Mouse (Mus musculus) C2C12 (cell line): Measurements from ENCODE around the gene Lcn8. TPM values are rescaled to one million over a fixed set of nuclear protein-coding genes. Genes with fewer than 3 reads are reported as not detected.
A peak's percentile ranks its signal among the peaks of the same experiment; 100 is the strongest.

Experiments
- H3K27me3 ChIP-seq: one replicate; pipeline ENCODE4 v1.6.1; 2011; ENCODE audit not compliant: control insufficient read depth, insufficient read depth, insufficient read length
- H3K36me3 ChIP-seq: one replicate; pipeline ENCODE4 v1.6.1; 2011; ENCODE audit not compliant: control insufficient read depth, insufficient read depth
- H3K4me3 ChIP-seq: one replicate; pipeline ENCODE4 v1.5.1; 2011; ENCODE audit warnings: mild to moderate bottlenecking, control low read depth; ENCODE audit not compliant: poor library complexity, insufficient read depth, severe bottlenecking
- H3K79me2 ChIP-seq: one replicate; pipeline ENCODE4 v1.6.1; 2011; ENCODE audit not compliant: control insufficient read depth, insufficient read depth
- H3K79me3 ChIP-seq: one replicate; pipeline ENCODE4 v1.6.1; 2011; ENCODE audit warnings: low read depth, control low read depth
- H3ac ChIP-seq: one replicate; pipeline ENCODE3; 2011; ENCODE audit warnings: low read depth; ENCODE audit not compliant: control insufficient read depth, insufficient read length
- CEBPB ChIP-seq: IDR thresholded peaks from one replicate; pipeline ENCODE4 v1.6.1; 2011; ENCODE audit warnings: low read depth, mild to moderate bottlenecking, control low read depth, moderate library complexity
- CTCF ChIP-seq: IDR thresholded peaks from one replicate; pipeline ENCODE4 v1.5.1; 2011; ENCODE audit not compliant: control insufficient read depth, insufficient read depth, insufficient read length
- FOSL1 ChIP-seq: IDR thresholded peaks from one replicate; pipeline ENCODE4 v1.8.0; 2011; ENCODE audit warnings: mild to moderate bottlenecking, low read length; ENCODE audit not compliant: poor library complexity, insufficient read depth, severe bottlenecking
- MAX ChIP-seq: IDR thresholded peaks from one replicate; pipeline ENCODE4 v1.6.1; 2011; ENCODE audit warnings: mild to moderate bottlenecking, control low read depth
- MYOD1 ChIP-seq: IDR thresholded peaks from one replicate; pipeline ENCODE4 v1.6.1; 2011; ENCODE audit warnings: low read depth; ENCODE audit not compliant: control insufficient read depth, insufficient read length
- MYOG ChIP-seq: IDR thresholded peaks from one replicate; pipeline ENCODE4 v1.6.1; 2011; ENCODE audit not compliant: control insufficient read depth, insufficient read length; ENCODE audit errors: extremely low read depth
- USF1 ChIP-seq: IDR thresholded peaks from one replicate; pipeline ENCODE4 v1.6.1; 2011; ENCODE audit warnings: low read depth, mild to moderate bottlenecking, control low read depth, moderate library complexity
- polyA plus RNA-seq: library from polyadenylated mRNA; unstranded; fragments of >200 nt; fragmentation: generic; extraction: Trizol; gene quantifications from one replicate; pipeline ENCODE4 v1.2.1, GENCODE M21; 2012; ENCODE audit warnings: missing spikeins

The Lcn8 gene
- polyA plus RNA-seq, 1 experiment, result not detected

DNA sequence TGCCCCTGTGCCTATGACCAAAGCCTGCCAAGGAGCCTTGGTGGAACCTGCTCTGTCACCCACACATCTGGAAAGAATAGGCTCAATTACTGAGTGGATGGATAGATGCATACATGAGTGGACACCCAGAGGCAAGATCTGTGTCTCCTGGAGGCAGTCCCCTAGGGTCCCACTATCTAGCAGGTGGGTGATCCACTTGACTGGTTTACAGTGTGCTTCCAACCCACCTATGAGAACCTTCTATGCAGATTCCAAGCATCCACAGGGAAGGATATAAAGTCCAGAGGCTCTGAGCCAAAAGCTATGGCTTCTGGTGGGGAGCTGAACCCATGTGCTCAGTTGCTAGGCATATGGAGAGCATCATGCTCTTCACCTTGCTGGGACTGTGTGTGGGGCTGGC lies 4.7 kb downstream of the Lcn8 start, which contains the start of gene Lcn5:
Gene Lcn5 (plus strand): TSS at position 301 of the 400 bp plus-strand sequence.
- H3K79me3 ChIP-seq, result no peaks in the 10 kb centered on the region
- peaks cover 31% of the 10 kb centered on the region for H3K27me3 ChIP-seq
- no peaks in the 10 kb centered on the region for H3K36me3 ChIP-seq
- TF ChIP-seq USF1 (no peak), MAX (no peak), CEBPB (no peak), FOSL1 (no peak), MYOD1 (no peak), MYOG (no peak), CTCF (no peak)
- no peak within 1 kb of the TSS for H3K4me3 ChIP-seq
- H3ac ChIP-seq, result no peak within 1 kb of the TSS
- no peaks in the 10 kb centered on the region for H3K79me2 ChIP-seq

DNA sequence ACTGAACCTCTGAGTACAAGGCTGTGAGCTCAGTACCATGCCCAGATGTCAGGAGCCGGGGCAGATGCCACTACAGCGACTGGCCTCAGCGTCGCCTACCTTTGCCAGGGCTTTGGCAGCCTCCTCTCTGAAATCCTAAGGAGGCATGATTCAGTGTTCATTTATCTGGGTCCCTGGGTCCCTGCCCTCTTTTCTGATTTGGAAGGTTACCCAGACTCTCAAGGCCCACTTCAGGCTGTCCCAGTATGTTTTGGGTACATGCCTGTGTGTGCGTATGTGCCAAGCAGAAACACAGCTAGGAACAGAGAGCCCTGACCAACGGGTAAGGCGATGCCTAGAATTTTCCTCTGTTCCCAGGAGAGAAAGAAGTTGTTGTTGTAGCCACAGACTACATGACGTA lies 7.4 kb downstream of the Lcn8 start:
- no peaks in the 10 kb centered on the region for H3K79me2 ChIP-seq
- H3ac ChIP-seq, result no peak overlapping the region
- no peak overlapping the region for H3K4me3 ChIP-seq
- TF ChIP-seq USF1 (no peak), FOSL1 (no peak), CTCF (no peak), MYOG (no peak)
- peaks cover 6% of the 10 kb centered on the region for H3K27me3 ChIP-seq
- no peaks in the 10 kb centered on the region for H3K36me3 ChIP-seq
- H3K79me3 ChIP-seq, result no peaks in the 10 kb centered on the region

DNA sequence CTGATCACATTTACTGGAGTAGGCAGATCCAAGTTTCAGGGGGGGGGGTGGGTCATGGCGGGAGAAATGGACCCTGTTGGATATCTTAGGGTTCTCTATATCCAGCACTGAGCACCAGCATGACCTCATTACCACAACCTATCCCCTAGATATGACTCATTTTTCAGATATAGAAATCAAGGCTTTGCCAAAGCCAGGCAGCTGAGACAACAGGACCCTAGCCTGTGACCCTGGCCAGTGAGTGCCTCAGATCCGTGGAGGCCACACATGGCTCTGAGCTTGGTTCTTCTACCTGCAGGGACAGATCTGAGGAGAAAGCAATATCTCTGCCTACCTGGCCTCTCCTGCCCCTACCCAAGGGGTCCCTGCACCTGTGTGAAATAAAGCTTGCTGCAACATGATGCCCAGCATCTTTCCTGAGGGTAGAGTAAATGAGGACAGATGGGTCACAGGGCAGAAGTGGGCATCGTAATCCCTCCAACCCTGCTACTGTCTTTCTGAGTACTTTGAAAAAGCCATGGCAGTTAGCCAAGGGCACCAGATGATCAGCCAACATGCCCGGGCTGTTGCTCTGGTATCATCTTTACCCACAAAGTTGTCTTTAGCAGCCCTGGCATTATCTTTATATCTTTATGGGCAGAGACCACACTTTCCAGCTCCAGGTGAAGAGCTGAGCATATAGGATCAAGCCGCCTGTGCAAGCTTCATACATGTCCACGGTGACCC lies 8.5 kb downstream of the Lcn8 start:
- Histone ChIP-seq H3K79me3 (no peaks in the 10 kb centered on the region), H3K79me2 (no peaks in the 10 kb centered on the region), H3K27me3 (peaks cover 3% of the 10 kb centered on the region), H3K36me3 (no peaks in the 10 kb centered on the region), H3K4me3 (no peak overlapping the region), H3ac (no peak overlapping the region)
- TF ChIP-seq MYOD1 (peak; percentile 95), MYOG (no peak), USF1 (no peak), CEBPB (no peak), FOSL1 (peak; percentile 7), CTCF (no peak)

DNA sequence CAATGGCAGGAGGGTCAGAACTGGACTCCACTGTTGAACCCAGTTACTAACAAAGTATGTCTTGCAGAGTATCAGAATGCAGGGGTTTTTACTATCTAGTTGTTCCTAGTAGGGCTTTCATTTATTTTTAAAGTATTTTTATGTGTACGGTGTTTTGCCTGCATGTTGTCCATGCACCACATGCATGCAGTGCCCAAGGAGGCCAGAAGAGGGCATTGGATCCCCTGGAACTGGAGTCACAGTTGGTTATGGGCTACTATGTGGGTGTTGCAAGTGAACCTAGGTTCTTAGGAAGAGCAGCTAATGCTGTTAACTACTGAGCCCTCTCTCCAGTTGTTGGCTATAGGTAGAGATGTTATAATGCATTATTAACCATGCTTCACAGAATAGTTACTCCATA lies 10.6 kb downstream of the Lcn8 start:
- TF ChIP-seq MAX, result no peak
- no peak for TF ChIP-seq CEBPB
- TF ChIP-seq FOSL1, result no peak
- TF ChIP-seq MYOG, result no peak
- no peak for TF ChIP-seq CTCF
- TF ChIP-seq MYOD1, result no peak
- TF ChIP-seq USF1, result no peak
- Histone ChIP-seq H3K4me3 (no peak overlapping the region), H3K79me3 (no peaks in the 10 kb centered on the region)

DNA sequence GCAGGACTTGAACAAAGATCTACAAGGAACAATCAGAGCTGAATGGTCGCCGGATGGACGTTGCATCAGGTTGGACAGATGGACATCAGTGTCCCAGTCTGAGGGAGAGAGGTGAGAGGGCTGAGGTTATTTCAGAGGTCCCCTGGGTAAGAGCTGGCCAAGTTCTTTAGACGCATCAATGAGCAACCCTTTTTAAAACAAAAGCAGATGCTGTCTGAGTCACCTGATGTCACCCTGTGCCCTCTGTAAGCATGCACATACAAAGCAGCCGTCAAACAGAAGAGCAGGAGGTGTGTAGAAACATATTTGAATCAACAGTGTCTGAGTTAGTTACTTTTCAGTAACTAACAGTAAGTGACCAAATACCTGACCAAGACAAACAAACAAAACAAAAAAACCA lies 11.2 kb downstream of the Lcn8 start:
- Histone ChIP-seq H3K27me3 (peaks cover 12% of the 10 kb centered on the region), H3K79me3 (no peaks in the 10 kb centered on the region), H3K79me2 (no peaks in the 10 kb centered on the region), H3ac (no peak overlapping the region), H3K4me3 (no peak overlapping the region), H3K36me3 (no peaks in the 10 kb centered on the region)
- TF ChIP-seq MYOD1 (no peak), USF1 (no peak), MAX (no peak), MYOG (no peak), CTCF (no peak), FOSL1 (no peak), CEBPB (no peak)

More for the DNA sequence above, 10.6 kb downstream of the Lcn8 start:
- H3K27me3 ChIP-seq, result peaks cover 12% of the 10 kb centered on the region
- H3ac ChIP-seq, result no peak overlapping the region
- no peaks in the 10 kb centered on the region for H3K36me3 ChIP-seq
- H3K79me2 ChIP-seq, result no peaks in the 10 kb centered on the region

DNA sequence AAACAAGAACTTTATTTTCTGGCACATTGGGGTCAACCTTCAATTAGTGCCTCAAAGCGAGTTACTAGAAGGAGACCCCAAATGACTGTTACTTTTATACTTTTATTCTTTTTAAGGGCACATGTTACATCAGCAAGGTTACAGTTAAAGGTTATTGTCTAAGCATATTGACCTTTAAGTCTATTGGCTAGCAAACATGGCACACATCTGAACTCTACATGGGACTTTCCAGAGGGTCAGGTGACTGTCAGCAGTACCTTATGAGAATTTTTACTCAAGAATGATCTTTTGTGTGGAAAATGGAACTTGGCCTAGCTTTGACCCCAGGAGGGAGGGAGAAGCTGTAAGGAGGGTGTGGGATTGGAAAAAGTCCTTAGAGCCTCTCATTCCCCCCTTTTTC lies 13.6 kb downstream of the Lcn8 start:
- H3K27me3 ChIP-seq, result peaks cover 17% of the 10 kb centered on the region
- H3K79me2 ChIP-seq, result no peaks in the 10 kb centered on the region
- TF ChIP-seq USF1 (no peak), CTCF (no peak), MYOD1 (no peak), CEBPB (no peak)
- H3K4me3 ChIP-seq, result no peak overlapping the region
- no peaks in the 10 kb centered on the region for H3K36me3 ChIP-seq
- no peaks in the 10 kb centered on the region for H3K79me3 ChIP-seq
- no peak overlapping the region for H3ac ChIP-seq
